Mouse (Mus musculus): ENCODE measurements at regions not wholly inside any gene's neighbourhood (a gene's known extent, or its start where the extent isn't known, plus 50 kb on each side); places are given as distances from the start of the nearest gene placed in this dataset.

DNA sequence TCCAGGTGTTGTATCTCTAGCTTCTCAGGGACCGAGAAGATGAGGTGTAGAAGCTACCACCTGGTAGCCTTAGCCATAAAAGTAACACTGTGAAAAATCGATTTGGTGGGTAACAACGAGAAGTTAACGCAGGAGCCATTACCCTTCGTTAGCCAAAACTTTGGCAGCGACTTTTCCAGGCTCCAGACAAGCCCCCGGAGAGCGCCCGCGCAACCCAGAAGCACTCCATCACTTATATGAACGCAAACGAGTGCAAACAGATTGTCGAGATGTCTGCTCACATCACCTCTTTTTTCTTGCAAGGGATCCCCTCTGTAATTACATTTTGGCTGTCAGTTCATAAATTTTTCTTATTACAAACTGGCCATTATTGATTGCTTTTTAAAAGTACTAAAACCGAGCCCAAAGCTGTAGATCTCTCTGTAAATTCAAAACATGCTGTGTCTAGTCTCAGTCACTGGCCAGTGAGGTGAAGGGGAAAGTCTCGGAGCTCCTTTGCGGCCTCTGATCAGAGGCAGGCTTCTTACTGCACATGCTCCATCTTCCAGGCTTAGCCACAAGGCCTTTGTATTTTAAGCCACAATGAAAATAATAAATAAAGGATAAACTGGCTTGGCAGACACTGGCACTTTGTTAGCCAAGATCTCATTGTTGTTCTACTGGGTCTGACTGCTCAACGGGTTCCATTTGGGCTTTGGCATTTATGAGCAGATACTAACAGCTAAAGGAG, 627.9 kb downstream of the Sox6 start:
- TF ChIP-seq HCFC1 (IDR thresholded peaks at IDR 0.05; ENCODE audit: borderline replicate concordance, insufficient read depth, low read length), result no peak
- TF ChIP-seq ZC3H11A (IDR thresholded peaks at IDR 0.05; ENCODE audit: borderline replicate concordance, low read depth, low read length), result no peak
- no peak for TF ChIP-seq CHD2 (IDR thresholded peaks at IDR 0.05; ENCODE audit: low read depth, low read length)

Data from ES-E14 (cell line).